Mouse (Mus musculus): ENCODE data around the gene Pld3. TPM values are rescaled to one million over a fixed set of nuclear protein-coding genes. Genes with fewer than 3 reads are reported as not detected.

Gene Pld3
- total and polyA plus RNA-seq, 3 experiments: 11.1 to 22.8 TPM; not detected in 1

GRCm38 (mm10) chr7:27592217-27592929 is 39.4 kb upstream of the Pld3 start (continued):
- TF ChIP-seq SMC3 (IDR thresholded peaks at IDR 0.05; ENCODE audit: low read depth, low read length): no peak
- no peak for TF ChIP-seq MYC (IDR thresholded peaks at IDR 0.05; ENCODE audit: low read depth, low read length)
- TF ChIP-seq POLR2A (IDR thresholded peaks at IDR 0.05; ENCODE audit: control insufficient read depth in 1 of 2, insufficient read depth in 1 of 2, low read depth in 1 of 2, low read length in 2 of 2, poor library complexity in 1 of 2): peak in 1 of 2 experiments; percentile 55; a peak in 2 of 4 replicates
- no peak for TF ChIP-seq KAT2A (conservative IDR thresholded peaks at IDR 0.05; ENCODE audit: low read depth, low read length)
- no peak for TF ChIP-seq MAFK (IDR thresholded peaks at IDR 0.05; ENCODE audit: borderline replicate concordance, low read depth, low read length)
- no peak for TF ChIP-seq TAL1 (IDR thresholded peaks at IDR 0.05; ENCODE audit: low read length)
- no peak for TF ChIP-seq GATA1 (IDR thresholded peaks at IDR 0.05; ENCODE audit: low read depth, low read length)
- peak; percentile 51; the same call in 1 of the 2 replicates for TF ChIP-seq TBP (IDR thresholded peaks at IDR 0.05; ENCODE audit: low read depth, low read length)
- peak; percentile 77 for TF ChIP-seq MAZ (IDR thresholded peaks at IDR 0.05; ENCODE audit: low read depth, low read length)
- no peak for TF ChIP-seq E2F4 (IDR thresholded peaks at IDR 0.05; ENCODE audit: borderline replicate concordance, low read depth, low read length)
- no peak for TF ChIP-seq MEF2A (IDR thresholded peaks at IDR 0.05; ENCODE audit: extremely low read depth, insufficient replicate concordance, low read depth, low read length, poor library complexity, severe bottlenecking)
- no peak; the same call in 1 of the 2 replicates for TF ChIP-seq MAX (IDR thresholded peaks at IDR 0.05; ENCODE audit: low read length)
- peak; percentile 38; the same call in 1 of the 2 replicates for TF ChIP-seq ELF1 (IDR thresholded peaks at IDR 0.05; ENCODE audit: low read depth, low read length)
- TF ChIP-seq CTCF (IDR thresholded peaks at IDR 0.05 in 2 of 3, conservative IDR thresholded peaks at IDR 0.05 in 1 of 3; ENCODE audit: control insufficient read depth in 1 of 3, insufficient read depth in 1 of 3, low read depth in 2 of 3, low read length in 3 of 3, poor library complexity in 1 of 3, severe bottlenecking in 1 of 3): no peak
- no peak for TF ChIP-seq ZC3H11A (IDR thresholded peaks at IDR 0.05; ENCODE audit: low read depth, low read length)

- Histone ChIP-seq H3K36me3 (ENCODE audit: control insufficient read depth in 1 of 2, insufficient read depth in 2 of 2, low read length in 2 of 2) (peaks cover 0 to 6% of the 10 kb centered on the region in 2 experiments; a peak in 1 of 4 replicates), H3K79me2 (ENCODE audit: control insufficient read depth, insufficient read depth, low read length, poor library complexity) (peaks cover 46% of the 10 kb centered on the region), H3K9me3 (replicated peaks; ENCODE audit: insufficient read depth, low read length) (no peaks in the 10 kb centered on the region), H3K9ac (ENCODE audit: control insufficient read depth, low read depth, low read length, poor library complexity, severe bottlenecking) (peak within 1 kb of the TSS; percentile 97), H3K4me1 (ENCODE audit: control insufficient read depth in 1 of 2, insufficient read depth in 2 of 2, low read length in 2 of 2) (peaks cover 0 to 15% of the 10 kb centered on the region in 2 experiments; a peak in 2 of 4 replicates), H3K27ac (ENCODE audit: control insufficient read depth, low read depth, low read length) (peak within 1 kb of the TSS; percentile 100), H3K4me3 (ENCODE audit: control insufficient read depth in 1 of 2, insufficient read depth in 1 of 2, low read depth in 2 of 2, low read length in 2 of 2) (peak within 1 kb of the TSS; percentile 79 to 91), H3K27me3 (ENCODE audit: control insufficient read depth in 1 of 2, insufficient read depth in 2 of 2, low read length in 2 of 2) (no peaks in the 10 kb centered on the region)
- DNase-seq (ENCODE audit: low read depth, low spot score): peak; percentile 98
- TF ChIP-seq NRF1 (IDR thresholded peaks at IDR 0.05; ENCODE audit: insufficient read depth, low read depth, low read length, poor library complexity, severe bottlenecking) (peak; percentile 89), TCF12 (IDR thresholded peaks at IDR 0.05; ENCODE audit: low read depth, low read length) (no peak), EP300 (IDR thresholded peaks at IDR 0.05; ENCODE audit: low read depth in 1 of 2, low read length in 2 of 2) (peak in 1 of 2 experiments; percentile 38; a peak in 2 of 4 replicates), ZMIZ1 (IDR thresholded peaks at IDR 0.05; ENCODE audit: low read depth, low read length) (0 out of 2 replicates have a peak, but pooled peaks have one; percentile 23), RAD21 (IDR thresholded peaks at IDR 0.05; ENCODE audit: low read depth, low read length) (no peak), HCFC1 (IDR thresholded peaks at IDR 0.05; ENCODE audit: low read depth, low read length) (peak; percentile 88), POLR2A (IDR thresholded peaks at IDR 0.05; ENCODE audit: control insufficient read depth in 1 of 2, insufficient read depth in 1 of 2, low read depth in 1 of 2, low read length in 2 of 2, poor library complexity in 1 of 2) (peak; percentile 55 to 61; a peak in 3 of 4 replicates), TBP (IDR thresholded peaks at IDR 0.05; ENCODE audit: low read depth, low read length) (peak; percentile 42; the same call in 1 of the 2 replicates), TAL1 (IDR thresholded peaks at IDR 0.05; ENCODE audit: low read length) (no peak), KAT2A (conservative IDR thresholded peaks at IDR 0.05; ENCODE audit: low read depth, low read length) (peak; percentile 64; the same call in 1 of the 2 replicates), MYB (IDR thresholded peaks at IDR 0.05; ENCODE audit: low read depth, low read length) (0 out of 2 replicates have a peak, but pooled peaks have one; percentile 8), NELFE (IDR thresholded peaks at IDR 0.05; ENCODE audit: low read depth, low read length) (peak; percentile 46), SMC3 (IDR thresholded peaks at IDR 0.05; ENCODE audit: low read depth, low read length) (no peak), CHD1 (IDR thresholded peaks at IDR 0.05; ENCODE audit: low read depth, low read length) (peak; percentile 99), BHLHE40 (IDR thresholded peaks at IDR 0.05; ENCODE audit: borderline replicate concordance, low read depth, low read length) (0 out of 2 replicates have a peak, but pooled peaks have one; percentile 32), USF1 (IDR thresholded peaks at IDR 0.05; ENCODE audit: low read depth, low read length) (peak; percentile 27; the same call in 1 of the 2 replicates), JUND (IDR thresholded peaks at IDR 0.05; ENCODE audit: low read depth, low read length) (no peak), GABPA (IDR thresholded peaks at IDR 0.05; ENCODE audit: low read depth, low read length) (no peak), GATA1 (IDR thresholded peaks at IDR 0.05; ENCODE audit: low read depth, low read length) (no peak), MAZ (IDR thresholded peaks at IDR 0.05; ENCODE audit: low read depth, low read length) (peak; percentile 95), SIN3A (IDR thresholded peaks at IDR 0.05; ENCODE audit: low read length) (peak; percentile 85)
These were observed 38.5 kb upstream of the Pld3 start, which contains the start of gene Akt2 for GRCm38 (mm10) chr7:27591266-27592216. Akt2 (plus strand) TSS chr7:27591552.
